In genomic region chr1:21333222-21333973, GRCm38 (mm10) we compare ENCODE assay signal across 15 mouse cellular contexts. TPM values are rescaled to one million over a fixed set of nuclear protein-coding genes. Genes with fewer than 3 reads are reported as not detected.
A peak's percentile ranks its signal among the peaks of the same experiment; 100 is the strongest.
DNase-seq lines count a peak whose midpoint lies in the region; ATAC-seq lines count a peak whose summit lies in the region.
"Had no signal": no experiment of that assay in that cellular context is flagged by ENCODE, and none has a peak within 500 bp of the region (broad histone marks: within the 10 kb centered on the region; RNA-seq: fewer than 3 reads in every experiment).

No protein-coding gene starts in this region.

- H3K9me3 ChIP-seq in heart, embryonic 16.5 days (replicated peaks; ENCODE audit: control insufficient read depth, low read length): peaks cover 7% of the 10 kb centered on the region; the same call in 1 of the 2 replicates
- H3K9me3 ChIP-seq in heart, embryonic 10.5 days: no peaks in the 10 kb centered on the region
- no peaks in the 10 kb centered on the region for H3K9me3 ChIP-seq in intestine, embryonic 16.5 days (ENCODE audit: control insufficient read depth, low read length)

- no peaks in the 10 kb centered on the region for H3K4me1 ChIP-seq in heart, embryonic 16.5 days (ENCODE audit: control insufficient read depth, insufficient read depth, low read length)
- no peaks in the 10 kb centered on the region for H3K4me1 ChIP-seq in heart, embryonic 10.5 days
- no peaks in the 10 kb centered on the region for H3K4me1 ChIP-seq in intestine, embryonic 16.5 days (ENCODE audit: control insufficient read depth, insufficient read depth, low read length)

- no peak overlapping the region for H3K4me3 ChIP-seq in heart, embryonic 16.5 days (ENCODE audit: low read length)
- no peak overlapping the region for H3K4me3 ChIP-seq in heart, embryonic 10.5 days
- no peak overlapping the region for H3K4me3 ChIP-seq in intestine, embryonic 16.5 days (ENCODE audit: low read length)
- H3K4me3 ChIP-seq: erythroblast, embryonic 14.5 days; heart, adult 2 months had no signal

- H3K27ac ChIP-seq in heart, embryonic 16.5 days (ENCODE audit: low read length): peak overlapping the region; percentile 57; the same call in 1 of the 2 replicates
- no peak overlapping the region for H3K27ac ChIP-seq in heart, embryonic 10.5 days
- no peak overlapping the region for H3K27ac ChIP-seq in intestine, embryonic 16.5 days (ENCODE audit: low read length)
- H3K27ac ChIP-seq: heart, adult 2 months had no signal

- no peaks in the 10 kb centered on the region for H3K27me3 ChIP-seq in heart, embryonic 16.5 days (ENCODE audit: control insufficient read depth, insufficient read depth, low read length)
- no peaks in the 10 kb centered on the region for H3K27me3 ChIP-seq in heart, embryonic 10.5 days (ENCODE audit: insufficient read depth, poor library complexity, severe bottlenecking)
- no peaks in the 10 kb centered on the region for H3K27me3 ChIP-seq in intestine, embryonic 16.5 days (replicated peaks; ENCODE audit: control insufficient read depth, insufficient read depth, low read length)

- no peak for DNase-seq in heart, embryonic 10.5 days (ENCODE audit: low spot score)
- DNase-seq in thymus, postnatal 14 days: peak; percentile 67
- DNase-seq in layer of hippocampus, adult 9-10 months (ENCODE audit: low spot score): no peak
- DNase-seq in kidney, postnatal 10 days: no peak
- DNase-seq: cerebellum, adult 8-10 months; heart, adult 2 months; kidney, adult 11 months; retina, postnatal 1 day had no signal

- no peak overlapping the region for H3K9ac ChIP-seq in heart, embryonic 16.5 days (ENCODE audit: low read length)
- no peak overlapping the region for H3K9ac ChIP-seq in intestine, embryonic 16.5 days (ENCODE audit: low read depth, low read length)

- H3K4me2 ChIP-seq in heart, embryonic 16.5 days (ENCODE audit: low read depth, low read length): no peak overlapping the region
- H3K4me2 ChIP-seq in intestine, embryonic 16.5 days (ENCODE audit: low read depth, low read length): no peak overlapping the region
- H3K4me2 ChIP-seq: midbrain, embryonic 11.5 days had no signal

- H3K36me3 ChIP-seq in heart, embryonic 16.5 days (ENCODE audit: control insufficient read depth, insufficient read depth): no peaks in the 10 kb centered on the region
- no peaks in the 10 kb centered on the region for H3K36me3 ChIP-seq in heart, embryonic 10.5 days
- H3K36me3 ChIP-seq in intestine, embryonic 16.5 days (ENCODE audit: control insufficient read depth, insufficient read depth, low read length): no peaks in the 10 kb centered on the region

- ATAC-seq in heart, embryonic 16.5 days (replicated peaks; ENCODE audit: extremely low read depth, insufficient read depth, low FRiP score): peak; percentile 59; the same call in 1 of the 2 replicates
- peak; percentile 56 for ATAC-seq in intestine, embryonic 16.5 days
- peak; percentile 63 for ATAC-seq in megakaryocyte, adult 5-6 weeks (ENCODE audit: poor library complexity, severe bottlenecking)
- ATAC-seq in monocyte, adult 5-6 weeks (replicated peaks; ENCODE audit: insufficient number of reproducible peaks, low FRiP score, low TSS enrichment, poor library complexity, severe bottlenecking): no peak

- WGBS in heart, embryonic 16.5 days: 67% methylated on average over 16 of the region's 16 CpGs
- WGBS in heart, embryonic 10.5 days: 72% methylated on average over 16 of the region's 16 CpGs
- WGBS in intestine, embryonic 16.5 days: 77% methylated on average over 16 of the region's 16 CpGs

RNA-seq across cellular contexts. Expression of gene Khdc1a, which starts 16.0 kb away (rescaled TPM):
- 0.59 and 1.1 TPM in 2 replicates for polyA plus RNA-seq in heart, embryonic 16.5 days (2015; fragmentation: Nextera tagmentation; extraction: Ambion mirVana)
- polyA plus RNA-seq in heart, embryonic 10.5 days (2016; fragmentation: Nextera tagmentation; extraction: Ambion mirVana): not detected in 2 replicates
- not detected in 2 replicates for polyA plus RNA-seq in intestine, embryonic 16.5 days (2015; fragmentation: Nextera tagmentation; extraction: Ambion mirVana)
- total RNA-seq in megakaryocyte, adult 5-6 weeks (2015): 0.16 and 0.27 TPM in 2 replicates
- 0.04 and 0.81 TPM in 2 replicates for total RNA-seq in megakaryocyte, adult 5-6 weeks (2017)
- total RNA-seq in monocyte, adult 5-6 weeks (2017): 19.4 to 73.2 TPM (median 24.2 TPM) in 3 replicates
- total RNA-seq: heart, adult 2 months; left cerebral cortex, postnatal 14 days had no signal
- polyA plus RNA-seq: erythroblast, embryonic 14.5 days; heart, adult 2 months; midbrain, embryonic 11.5 days had no signal

RNA-seq across cellular contexts. Expression of gene Khdc1c, which starts 34.7 kb away (rescaled TPM):
- polyA plus RNA-seq in heart, embryonic 16.5 days (2015; fragmentation: Nextera tagmentation; extraction: Ambion mirVana): not detected in 2 replicates
- not detected in 2 replicates for polyA plus RNA-seq in heart, embryonic 10.5 days (2016; fragmentation: Nextera tagmentation; extraction: Ambion mirVana)
- polyA plus RNA-seq in intestine, embryonic 16.5 days (2015; fragmentation: Nextera tagmentation; extraction: Ambion mirVana): not detected in 2 replicates
- not detected in 2 replicates for total RNA-seq in megakaryocyte, adult 5-6 weeks (2015)
- total RNA-seq in megakaryocyte, adult 5-6 weeks (2017): not detected in 2 replicates
- 18.1 to 24.5 TPM (median 18.3 TPM) in 3 replicates for total RNA-seq in monocyte, adult 5-6 weeks (2017)
- total RNA-seq: heart, adult 2 months; left cerebral cortex, postnatal 14 days had no signal
- polyA plus RNA-seq: erythroblast, embryonic 14.5 days; heart, adult 2 months; midbrain, embryonic 11.5 days had no signal

RNA-seq across cellular contexts. Expression of gene Khdc1b, which starts 50.0 kb away (rescaled TPM):
- 0.07 TPM in 1 of 2 replicates, not detected in the other for polyA plus RNA-seq in heart, embryonic 16.5 days (2015; fragmentation: Nextera tagmentation; extraction: Ambion mirVana)
- polyA plus RNA-seq in heart, embryonic 10.5 days (2016; fragmentation: Nextera tagmentation; extraction: Ambion mirVana): 0.08 TPM in 1 of 2 replicates, not detected in the other
- 0.10 TPM in 1 of 2 replicates, not detected in the other for polyA plus RNA-seq in intestine, embryonic 16.5 days (2015; fragmentation: Nextera tagmentation; extraction: Ambion mirVana)
- total RNA-seq in megakaryocyte, adult 5-6 weeks (2015): not detected in 2 replicates
- not detected in 2 replicates for total RNA-seq in megakaryocyte, adult 5-6 weeks (2017)
- total RNA-seq in monocyte, adult 5-6 weeks (2017): 2.9 to 19.1 TPM (median 3.9 TPM) in 3 replicates
- total RNA-seq: heart, adult 2 months; left cerebral cortex, postnatal 14 days had no signal
- polyA plus RNA-seq: erythroblast, embryonic 14.5 days; heart, adult 2 months; midbrain, embryonic 11.5 days had no signal
